Mouse (Mus musculus) CD8-positive naive resting alpha-beta T cell, adult 2 months (primary cell): Measurements from ENCODE around the gene Taf3.

Experiments used
- DNase-seq, 2 experiments: peaks; one replicate each; pipeline ENCODE4 v3.0.0; 2022; ENCODE audit warnings: low read depth in 2 of 2, low spot score in 2 of 2

Gene Taf3

GRCm38 (mm10) chr2:10014951-10015635, 33.3 kb downstream of the Taf3 start:
- DNase-seq = peak in 1 of 2 experiments; percentile 2

- peak; percentile 10 to 19 for DNase-seq
Observed at GRCm38 (mm10) chr2:10010263-10010909, 38.0 kb downstream of the Taf3 start.

GRCm38 (mm10) chr2:10009671-10010254, 38.6 kb downstream of the Taf3 start:
- no peak for DNase-seq

- DNase-seq = no peak
Observed at GRCm38 (mm10) chr2:10008593-10008992, 39.8 kb downstream of the Taf3 start.

- DNase-seq = no peak
Observed at GRCm38 (mm10) chr2:10004960-10005621, 43.3 kb downstream of the Taf3 start.

GRCm38 (mm10) chr2:10003358-10003757, 45.0 kb downstream of the Taf3 start:
- no peak for DNase-seq

GRCm38 (mm10) chr2:10001591-10001990, 46.8 kb downstream of the Taf3 start:
- no peak for DNase-seq

- peak; percentile 21 to 24 for DNase-seq
Observed at GRCm38 (mm10) chr2:9997535-9997934, 50.9 kb downstream of the Taf3 start.

GRCm38 (mm10) chr2:9996111-9996510, 52.3 kb downstream of the Taf3 start:
- no peak for DNase-seq

- no peak for DNase-seq
Observed at GRCm38 (mm10) chr2:9990690-9991229, 57.6 kb downstream of the Taf3 start.

- DNase-seq = no peak
Observed at GRCm38 (mm10) chr2:9989649-9990547, 58.5 kb downstream of the Taf3 start.

- no peak for DNase-seq
Observed at GRCm38 (mm10) chr2:9988290-9988689, 60.1 kb downstream of the Taf3 start.

- no peak for DNase-seq
Observed at GRCm38 (mm10) chr2:9985979-9986447, 62.4 kb downstream of the Taf3 start.

GRCm38 (mm10) chr2:9982446-9982845, 66.0 kb downstream of the Taf3 start:
- DNase-seq = no peak

- DNase-seq = no peak
Observed at GRCm38 (mm10) chr2:9971927-9972326, 76.5 kb downstream of the Taf3 start.

- DNase-seq = no peak
Observed at GRCm38 (mm10) chr2:9970579-9970978, 77.8 kb downstream of the Taf3 start.

GRCm38 (mm10) chr2:9970178-9970577, 78.2 kb downstream of the Taf3 start:
- no peak for DNase-seq

- no peak for DNase-seq
Observed at GRCm38 (mm10) chr2:9969734-9970133, 78.7 kb downstream of the Taf3 start.

- no peak for DNase-seq
Observed at GRCm38 (mm10) chr2:9966634-9967033, 81.8 kb downstream of the Taf3 start.

- DNase-seq = no peak
Observed at GRCm38 (mm10) chr2:9965608-9966007, 82.8 kb downstream of the Taf3 start.
